Mouse (Mus musculus): ENCODE data around the gene Ripply3. TPM values are rescaled to one million over a fixed set of nuclear protein-coding genes. Genes with fewer than 3 reads are reported as not detected.

The Ripply3 gene
- 5.7 and 6.9 TPM in 2 replicates for polyA plus RNA-seq (2014; fragmentation: Nextera tagmentation; extraction: Ambion mirVana)

GRCm38 (mm10) chr16:94327781-94328711 is at the start of gene Ripply3:
Gene Ripply3 (plus strand): TSS chr16:94328420.
- H3K4me2 ChIP-seq (replicated peaks; ENCODE audit: low read depth, low read length), result peak within 1 kb of the TSS; percentile 71
- WGBS, result 1% methylated on average over 59 of the region's 63 CpGs
- peaks cover 6% of the 10 kb centered on the region; the same call in 1 of the 2 replicates for H3K4me1 ChIP-seq (replicated peaks; ENCODE audit: control insufficient read depth, insufficient read depth, low read length)
- peak; percentile 65 for ATAC-seq (ENCODE audit: low FRiP score)
- peaks cover 21% of the 10 kb centered on the region for H3K27me3 ChIP-seq (ENCODE audit: control insufficient read depth, insufficient read depth, low read length)
- H3K9ac ChIP-seq (ENCODE audit: low read depth, low read length), result peak within 1 kb of the TSS; percentile 50
- DNase-seq (ENCODE audit: low spot score), result peak; percentile 61
- no peaks in the 10 kb centered on the region for H3K9me3 ChIP-seq (ENCODE audit: control insufficient read depth, low read length)
- no peak within 1 kb of the TSS for H3K27ac ChIP-seq (ENCODE audit: low read depth, low read length)
- no peaks in the 10 kb centered on the region for H3K36me3 ChIP-seq (ENCODE audit: control insufficient read depth, insufficient read depth, low read length)
- peak within 1 kb of the TSS; percentile 43 for H3K4me3 ChIP-seq (ENCODE audit: low read depth, low read length)

DNA sequence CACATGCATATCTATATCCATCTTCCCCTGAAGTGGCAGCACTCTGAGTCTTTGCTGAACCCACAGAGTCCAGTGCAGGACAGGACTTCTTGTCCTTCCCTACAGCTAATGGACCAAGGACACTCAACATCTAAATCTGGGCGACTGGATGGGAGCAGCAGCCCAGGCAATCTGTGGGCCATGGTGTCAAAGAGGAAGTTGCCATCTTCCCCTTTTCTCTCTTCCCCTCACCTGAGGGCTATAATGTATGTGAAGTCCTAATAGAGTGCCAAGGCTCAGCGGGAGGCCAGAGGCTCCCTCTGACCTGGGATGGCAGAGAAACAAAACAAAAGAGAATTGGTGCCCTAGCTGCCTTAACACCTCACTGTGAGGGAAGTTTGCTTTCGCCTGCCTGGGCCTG is 44.2 kb upstream of the Ripply3 start:
- 92% methylated on average over 3 of the region's 3 CpGs for WGBS
- DNase-seq (ENCODE audit: low spot score) (no peak), ATAC-seq (ENCODE audit: low FRiP score) (no peak)
- Histone ChIP-seq H3K4me1 (replicated peaks; ENCODE audit: control insufficient read depth, insufficient read depth, low read length) (no peaks in the 10 kb centered on the region), H3K27ac (ENCODE audit: low read depth, low read length) (no peak overlapping the region), H3K9me3 (ENCODE audit: control insufficient read depth, low read length) (no peaks in the 10 kb centered on the region), H3K27me3 (ENCODE audit: control insufficient read depth, insufficient read depth, low read length) (no peaks in the 10 kb centered on the region), H3K9ac (ENCODE audit: low read depth, low read length) (no peak overlapping the region), H3K4me3 (ENCODE audit: low read depth, low read length) (no peak overlapping the region), H3K36me3 (ENCODE audit: control insufficient read depth, insufficient read depth, low read length) (no peaks in the 10 kb centered on the region), H3K4me2 (replicated peaks; ENCODE audit: low read depth, low read length) (no peak overlapping the region)

GRCm38 (mm10) chr16:94287826-94288225 is 40.4 kb upstream of the Ripply3 start:
- Histone ChIP-seq H3K27ac (ENCODE audit: low read depth, low read length) (no peak overlapping the region), H3K4me3 (ENCODE audit: low read depth, low read length) (no peak overlapping the region), H3K4me1 (replicated peaks; ENCODE audit: control insufficient read depth, insufficient read depth, low read length) (peaks cover 2% of the 10 kb centered on the region; the same call in 1 of the 2 replicates), H3K36me3 (ENCODE audit: control insufficient read depth, insufficient read depth, low read length) (no peaks in the 10 kb centered on the region), H3K9ac (ENCODE audit: low read depth, low read length) (no peak overlapping the region), H3K27me3 (ENCODE audit: control insufficient read depth, insufficient read depth, low read length) (no peaks in the 10 kb centered on the region), H3K9me3 (ENCODE audit: control insufficient read depth, low read length) (no peaks in the 10 kb centered on the region), H3K4me2 (replicated peaks; ENCODE audit: low read depth, low read length) (no peak overlapping the region)
- WGBS, result 86% methylated on average over 9 of the region's 9 CpGs
- ATAC-seq (ENCODE audit: low FRiP score), result no peak
- no peak for DNase-seq (ENCODE audit: low spot score)

DNA sequence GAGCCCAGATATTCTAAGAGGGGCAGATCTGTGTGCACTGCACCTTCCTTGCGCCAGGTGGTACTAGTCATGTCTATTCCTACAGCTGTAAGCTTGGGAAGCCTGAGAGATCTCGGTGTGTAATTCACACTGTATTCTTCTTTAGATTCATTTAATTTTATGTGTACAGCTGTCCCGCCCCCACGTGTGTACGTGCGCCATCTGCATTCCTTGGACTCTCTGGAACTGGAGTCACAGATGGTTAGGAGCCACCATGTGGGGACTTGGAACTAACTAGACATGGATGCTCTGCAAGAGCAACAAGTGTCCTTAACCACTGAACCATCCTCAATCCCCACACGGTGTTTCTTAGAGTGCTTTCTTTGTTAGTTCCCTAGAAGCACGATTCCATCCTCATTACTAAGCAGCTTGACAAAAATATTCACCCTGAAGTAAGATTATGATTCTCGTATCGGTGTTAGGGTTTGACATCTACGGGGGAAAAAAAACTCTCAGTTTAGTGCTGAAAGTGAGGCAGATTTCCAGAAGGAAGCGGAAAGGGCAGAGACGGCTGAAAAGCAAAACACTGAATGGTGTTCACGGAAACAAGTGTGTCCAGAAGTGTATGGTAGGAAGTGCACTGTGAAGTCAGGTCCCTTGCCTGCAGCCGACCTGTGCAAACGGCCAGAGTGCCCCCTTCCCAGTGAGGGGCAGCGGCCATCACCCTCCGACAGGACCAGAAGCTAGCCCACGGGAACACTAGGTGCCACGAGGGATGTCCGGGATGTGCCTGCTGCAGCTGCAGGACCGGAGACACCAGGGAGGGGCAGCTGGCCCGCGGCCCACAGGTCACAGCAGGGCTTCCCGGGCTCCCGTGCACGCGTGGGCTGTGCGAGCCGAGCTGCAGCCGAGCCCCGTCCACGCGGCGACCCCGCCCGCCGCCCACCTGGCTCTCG is 38.8 kb upstream of the Ripply3 start:
- no peaks in the 10 kb centered on the region for H3K36me3 ChIP-seq (ENCODE audit: control insufficient read depth, insufficient read depth, low read length)
- H3K9me3 ChIP-seq (ENCODE audit: control insufficient read depth, low read length), result no peaks in the 10 kb centered on the region
- peak; percentile 65 for ATAC-seq (ENCODE audit: low FRiP score)
- peak overlapping the region; percentile 94 for H3K4me2 ChIP-seq (replicated peaks; ENCODE audit: low read depth, low read length)
- H3K27ac ChIP-seq (ENCODE audit: low read depth, low read length), result 0 out of 2 replicates have a peak overlapping the region, but pooled peaks have one; percentile 8
- H3K4me1 ChIP-seq (replicated peaks; ENCODE audit: control insufficient read depth, insufficient read depth, low read length), result peaks cover 2% of the 10 kb centered on the region; the same call in 1 of the 2 replicates
- H3K27me3 ChIP-seq (ENCODE audit: control insufficient read depth, insufficient read depth, low read length), result no peaks in the 10 kb centered on the region
- peak overlapping the region; percentile 69 for H3K9ac ChIP-seq (ENCODE audit: low read depth, low read length)
- peak; percentile 46 for DNase-seq (ENCODE audit: low spot score)
- 16% methylated on average over 39 of the region's 39 CpGs for WGBS
- H3K4me3 ChIP-seq (ENCODE audit: low read depth, low read length), result peak overlapping the region; percentile 87

DNA sequence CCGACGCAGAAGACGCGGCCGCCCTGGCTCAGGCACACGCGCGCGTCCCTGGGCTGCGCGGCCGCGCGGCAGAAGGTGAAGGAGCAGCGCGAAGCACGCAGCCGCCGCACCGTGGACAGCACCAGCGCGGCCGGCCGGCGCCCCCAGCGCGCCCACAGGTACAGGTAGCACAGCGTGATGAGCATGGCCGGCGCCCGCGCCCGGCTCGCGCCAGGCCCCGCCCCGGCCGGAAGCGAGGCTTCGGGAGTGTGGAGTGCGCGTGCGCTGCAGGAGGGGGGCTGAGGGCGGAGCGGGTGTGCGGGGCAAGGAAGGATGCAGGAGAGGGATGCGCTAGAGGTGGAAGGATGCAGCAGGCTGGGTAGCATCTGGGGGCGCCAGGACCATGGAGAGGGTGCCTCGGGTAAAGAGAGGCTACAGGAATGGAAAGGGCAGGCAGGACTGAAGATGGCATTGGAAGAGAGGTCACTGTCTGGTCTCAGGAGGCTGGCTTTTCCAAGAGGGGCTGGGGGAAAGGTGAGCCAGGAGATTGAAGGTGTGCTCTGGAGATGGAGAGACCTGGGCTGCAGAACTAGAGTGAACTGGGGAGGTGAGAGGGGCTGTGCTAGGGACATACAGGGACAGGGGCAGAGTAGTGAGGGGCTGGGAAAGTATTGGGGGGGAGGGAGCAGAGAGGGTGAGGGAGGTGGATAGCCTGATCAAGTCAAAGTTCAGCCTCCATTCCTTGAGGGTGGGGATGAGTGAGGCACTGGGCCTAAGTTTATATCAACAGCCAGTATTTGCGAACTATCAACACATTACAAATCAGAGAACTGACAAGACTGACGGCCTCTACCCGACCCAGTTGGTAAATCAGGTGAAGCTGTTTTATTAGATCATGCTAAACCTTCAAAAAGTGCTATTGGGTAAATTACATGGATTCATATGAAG is 37.9 kb upstream of the Ripply3 start:
- Histone ChIP-seq H3K4me3 (ENCODE audit: low read depth, low read length) (peak overlapping the region; percentile 87), H3K36me3 (ENCODE audit: control insufficient read depth, insufficient read depth, low read length) (no peaks in the 10 kb centered on the region), H3K27ac (ENCODE audit: low read depth, low read length) (peak overlapping the region; percentile 8; the same call in 1 of the 2 replicates), H3K9me3 (ENCODE audit: control insufficient read depth, low read length) (no peaks in the 10 kb centered on the region), H3K27me3 (ENCODE audit: control insufficient read depth, insufficient read depth, low read length) (no peaks in the 10 kb centered on the region), H3K9ac (ENCODE audit: low read depth, low read length) (peak overlapping the region; percentile 69), H3K4me1 (replicated peaks; ENCODE audit: control insufficient read depth, insufficient read depth, low read length) (peaks cover 2% of the 10 kb centered on the region; the same call in 1 of the 2 replicates), H3K4me2 (replicated peaks; ENCODE audit: low read depth, low read length) (peak overlapping the region; percentile 94)
- 5% methylated on average over 52 of the region's 52 CpGs for WGBS
- peak; percentile 96 for ATAC-seq (ENCODE audit: low FRiP score)
- peak; percentile 89 for DNase-seq (ENCODE audit: low spot score)

- Histone ChIP-seq H3K4me1 (replicated peaks; ENCODE audit: control insufficient read depth, insufficient read depth, low read length) (peaks cover 2% of the 10 kb centered on the region; the same call in 1 of the 2 replicates), H3K27ac (ENCODE audit: low read depth, low read length) (no peak overlapping the region), H3K9ac (ENCODE audit: low read depth, low read length) (no peak overlapping the region), H3K36me3 (ENCODE audit: control insufficient read depth, insufficient read depth, low read length) (no peaks in the 10 kb centered on the region), H3K4me2 (replicated peaks; ENCODE audit: low read depth, low read length) (no peak overlapping the region), H3K27me3 (ENCODE audit: control insufficient read depth, insufficient read depth, low read length) (no peaks in the 10 kb centered on the region), H3K9me3 (ENCODE audit: control insufficient read depth, low read length) (no peaks in the 10 kb centered on the region), H3K4me3 (ENCODE audit: low read depth, low read length) (no peak overlapping the region)
- WGBS, result 84% methylated on average over 4 of the region's 4 CpGs
- ATAC-seq (ENCODE audit: low FRiP score) (no peak), DNase-seq (ENCODE audit: low spot score) (no peak)
Observed at GRCm38 (mm10) chr16:94291141-94291540, 37.1 kb upstream of the Ripply3 start.

- Histone ChIP-seq H3K4me2 (replicated peaks; ENCODE audit: low read depth, low read length) (no peak overlapping the region), H3K27me3 (ENCODE audit: control insufficient read depth, insufficient read depth, low read length) (no peaks in the 10 kb centered on the region), H3K9ac (ENCODE audit: low read depth, low read length) (no peak overlapping the region), H3K4me1 (replicated peaks; ENCODE audit: control insufficient read depth, insufficient read depth, low read length) (peaks cover 5% of the 10 kb centered on the region; the same call in 1 of the 2 replicates), H3K27ac (ENCODE audit: low read depth, low read length) (no peak overlapping the region), H3K9me3 (ENCODE audit: control insufficient read depth, low read length) (no peaks in the 10 kb centered on the region), H3K36me3 (ENCODE audit: control insufficient read depth, insufficient read depth, low read length) (no peaks in the 10 kb centered on the region), H3K4me3 (ENCODE audit: low read depth, low read length) (no peak overlapping the region)
- 94% methylated on average over 5 of the region's 5 CpGs for WGBS
- DNase-seq (ENCODE audit: low spot score) (no peak), ATAC-seq (ENCODE audit: low FRiP score) (no peak)
Observed at GRCm38 (mm10) chr16:94298081-94298480, 30.1 kb upstream of the Ripply3 start.
